Comparison of ENCODE assay signal across 27 mouse cellular contexts in genomic region chr2:51321676-51322075, GRCm38 (mm10).
DNase-seq lines count a peak whose midpoint lies in the region; ATAC-seq and TF ChIP-seq lines count a peak whose summit lies in the region.
"Had no signal": no experiment of that assay in that cellular context is flagged by ENCODE, and none has a peak within 500 bp of the region (broad histone marks: within the 10 kb centered on the region; RNA-seq: fewer than 3 reads in every experiment).

No protein-coding gene starts in this region.

- no peak for TF ChIP-seq CTCF in forebrain, postnatal 0 days (IDR thresholded peaks at IDR 0.05; ENCODE audit: low read depth)
- TF ChIP-seq CTCF in embryonic fibroblast, embryonic 13.5 days (IDR thresholded peaks at IDR 0.05; ENCODE audit: borderline replicate concordance, insufficient read depth, low read length): no peak

- DNase-seq in forebrain, postnatal 0 days: no peak
- DNase-seq in Muller cell, postnatal 12 days (ENCODE audit: inconsistent ontology term): peak; percentile 87
- no peak for DNase-seq in cerebellum, adult 11 months
- no peak for DNase-seq in layer of hippocampus, adult 9-10 months (ENCODE audit: low spot score)
- DNase-seq in right cerebral cortex, adult 18-20 months: no peak
- DNase-seq: adrenal gland, postnatal 10 days; B cell, adult 2 months; cerebellum, adult 11-12 months; gastrocnemius, postnatal 10 days; heart, postnatal 10 days; kidney, adult 11 months; kidney, postnatal 14 days; liver; lung, adult 2 months; lung, postnatal 10 days; right cerebral cortex, postnatal 25 days; thymus, postnatal 14 days had no signal

- H3K9ac ChIP-seq in forebrain, embryonic 12.5 days: no peak overlapping the region
- no peak overlapping the region for H3K9ac ChIP-seq in forebrain, postnatal 0 days
- H3K9ac ChIP-seq in forebrain, embryonic 16.5 days (replicated peaks; ENCODE audit: low read depth, low read length): no peak overlapping the region
- H3K9ac ChIP-seq: heart, embryonic 13.5 days; hindbrain, embryonic 14.5 days; liver, embryonic 14.5 days; midbrain, embryonic 13.5 days; neural tube, embryonic 13.5 days had no signal

- peaks cover under 1% of the 10 kb centered on the region; the same call in 1 of the 2 replicates for H3K4me1 ChIP-seq in forebrain, embryonic 12.5 days
- H3K4me1 ChIP-seq in forebrain, postnatal 0 days (ENCODE audit: insufficient read depth): no peaks in the 10 kb centered on the region
- peaks cover 10% of the 10 kb centered on the region; the same call in 1 of the 2 replicates for H3K4me1 ChIP-seq in embryonic fibroblast, embryonic 13.5 days (ENCODE audit: control insufficient read depth, insufficient read depth, low read length)
- no peaks in the 10 kb centered on the region for H3K4me1 ChIP-seq in forebrain, embryonic 16.5 days (replicated peaks; ENCODE audit: control insufficient read depth, insufficient read depth, low read length)
- H3K4me1 ChIP-seq: neural tube, embryonic 13.5 days had no signal

- H3K36me3 ChIP-seq in forebrain, embryonic 12.5 days (replicated peaks): no peaks in the 10 kb centered on the region
- no peaks in the 10 kb centered on the region for H3K36me3 ChIP-seq in forebrain, postnatal 0 days (ENCODE audit: insufficient read depth)
- no peaks in the 10 kb centered on the region for H3K36me3 ChIP-seq in forebrain, embryonic 16.5 days (ENCODE audit: control insufficient read depth, insufficient read depth)
- H3K36me3 ChIP-seq: heart, embryonic 13.5 days; midbrain, embryonic 13.5 days; neural tube, embryonic 13.5 days had no signal

- no peaks in the 10 kb centered on the region for H3K27me3 ChIP-seq in forebrain, embryonic 12.5 days
- H3K27me3 ChIP-seq in forebrain, postnatal 0 days (ENCODE audit: insufficient read depth, low read length): no peaks in the 10 kb centered on the region
- no peaks in the 10 kb centered on the region for H3K27me3 ChIP-seq in forebrain, embryonic 16.5 days (replicated peaks; ENCODE audit: control insufficient read depth, insufficient read depth, low read length)
- H3K27me3 ChIP-seq: heart, embryonic 13.5 days; midbrain, embryonic 13.5 days; neural tube, embryonic 13.5 days had no signal

- H3K4me3 ChIP-seq in forebrain, embryonic 12.5 days (replicated peaks): no peak overlapping the region
- H3K4me3 ChIP-seq in forebrain, postnatal 0 days (ENCODE audit: low read depth, low read length): no peak overlapping the region
- H3K4me3 ChIP-seq in embryonic fibroblast, embryonic 13.5 days (ENCODE audit: insufficient read depth, low read length): no peak overlapping the region
- no peak overlapping the region for H3K4me3 ChIP-seq in forebrain, embryonic 16.5 days (replicated peaks; ENCODE audit: low read length)
- H3K4me3 ChIP-seq: heart, embryonic 13.5 days; left cerebral cortex, adult 2 months; midbrain, embryonic 13.5 days; neural tube, embryonic 13.5 days had no signal

- no peak for TF ChIP-seq POLR2A in embryonic fibroblast, embryonic 13.5 days (IDR thresholded peaks at IDR 0.05; ENCODE audit: low read depth, low read length)

- no peak overlapping the region for H3K27ac ChIP-seq in forebrain, embryonic 12.5 days
- no peak overlapping the region for H3K27ac ChIP-seq in forebrain, postnatal 0 days (ENCODE audit: low read depth, low read length)
- peak overlapping the region; percentile 28; the same call in 1 of the 2 replicates for H3K27ac ChIP-seq in embryonic fibroblast, embryonic 13.5 days (ENCODE audit: insufficient read depth, low read length)
- H3K27ac ChIP-seq in forebrain, embryonic 16.5 days (ENCODE audit: low read length): no peak overlapping the region
- H3K27ac ChIP-seq: heart, embryonic 13.5 days; hindbrain, embryonic 14.5 days; left cerebral cortex, adult 2 months; liver, embryonic 14.5 days; macrophage; midbrain, embryonic 13.5 days; neural tube, embryonic 13.5 days had no signal

- peak; percentile 68; the same call in 1 of the 2 replicates for ATAC-seq in forebrain, embryonic 12.5 days (ENCODE audit: low FRiP score)
- no peak for ATAC-seq in forebrain, postnatal 0 days
- ATAC-seq in forebrain, embryonic 16.5 days: peak; percentile 50; the same call in 1 of the 2 replicates
- ATAC-seq: midbrain, embryonic 13.5 days had no signal

- no peak overlapping the region for H3K4me2 ChIP-seq in forebrain, embryonic 12.5 days
- no peak overlapping the region for H3K4me2 ChIP-seq in forebrain, postnatal 0 days (ENCODE audit: low read depth)
- no peak overlapping the region for H3K4me2 ChIP-seq in forebrain, embryonic 16.5 days (ENCODE audit: low read length)
- H3K4me2 ChIP-seq: heart, embryonic 13.5 days; hindbrain, embryonic 14.5 days; midbrain, embryonic 13.5 days; neural tube, embryonic 13.5 days had no signal

- whole genome bisulfite sequencing in forebrain, embryonic 12.5 days: 47% methylated on average over 5 of the region's 5 CpGs
- 44% methylated on average over 5 of the region's 5 CpGs for WGBS in forebrain, postnatal 0 days
- 40% methylated on average over 5 of the region's 5 CpGs for WGBS in forebrain, embryonic 16.5 days

- no peaks in the 10 kb centered on the region; the same call in 1 of the 2 replicates for H3K9me3 ChIP-seq in forebrain, embryonic 12.5 days
- H3K9me3 ChIP-seq in forebrain, postnatal 0 days (ENCODE audit: low read length): no peaks in the 10 kb centered on the region
- H3K9me3 ChIP-seq in forebrain, embryonic 16.5 days (ENCODE audit: control insufficient read depth, low read length): no peaks in the 10 kb centered on the region
